Comparison of ENCODE assay signal across 9 mouse cellular contexts in the genomic region with DNA sequence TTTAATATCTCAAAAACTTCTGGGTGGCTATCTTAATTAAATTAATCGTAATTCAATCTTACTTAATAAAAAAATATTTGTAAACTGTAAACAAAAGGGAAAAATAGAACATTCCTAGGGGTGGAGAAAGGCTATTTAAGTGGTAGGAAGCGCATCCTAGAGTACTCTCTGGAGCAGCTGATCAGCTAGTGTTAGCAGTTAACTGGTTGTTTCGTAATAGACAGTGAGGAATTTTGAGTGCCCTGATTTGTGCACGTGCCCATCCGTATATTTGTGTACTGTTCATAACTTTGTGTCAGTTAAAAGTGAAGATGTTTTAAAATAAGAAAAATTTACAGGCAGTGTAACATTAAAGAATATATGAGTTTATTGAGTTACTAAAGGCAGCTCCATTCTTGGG.
DNase-seq lines count a peak whose midpoint lies in the region; ATAC-seq and TF ChIP-seq lines count a peak whose summit lies in the region.
"Had no signal": no experiment of that assay in that cellular context is flagged by ENCODE, and none has a peak within 500 bp of the region (broad histone marks: within the 10 kb centered on the region; RNA-seq: fewer than 3 reads in every experiment).

No protein-coding gene starts in this region.

- H3K79me2 ChIP-seq in myocyte (ENCODE audit: control insufficient read depth, insufficient read depth) = no peaks in the 10 kb centered on the region

- H3K4me2 ChIP-seq in lung, embryonic 14.5 days = peak overlapping the region; percentile 62
- H3K4me2 ChIP-seq in forebrain, embryonic 14.5 days (ENCODE audit: low read length) = peak overlapping the region; percentile 71
- peak overlapping the region; percentile 69 for H3K4me2 ChIP-seq in intestine, embryonic 15.5 days (replicated peaks)
- peak overlapping the region; percentile 34 for H3K4me2 ChIP-seq in myocyte (ENCODE audit: low read depth)

- no peaks in the 10 kb centered on the region for H3K27me3 ChIP-seq in lung, embryonic 14.5 days (ENCODE audit: insufficient read depth, low read length)
- H3K27me3 ChIP-seq in forebrain, embryonic 14.5 days (replicated peaks; ENCODE audit: control insufficient read depth, insufficient read depth, low read length) = no peaks in the 10 kb centered on the region
- H3K27me3 ChIP-seq in intestine, embryonic 15.5 days (replicated peaks) = no peaks in the 10 kb centered on the region
- H3K27me3 ChIP-seq in myocyte (ENCODE audit: control insufficient read depth, insufficient read depth, insufficient read length) = no peaks in the 10 kb centered on the region

- no peak overlapping the region for H3K9ac ChIP-seq in lung, embryonic 14.5 days
- H3K9ac ChIP-seq in forebrain, embryonic 14.5 days (ENCODE audit: low read length) = no peak overlapping the region; the same call in 1 of the 2 replicates
- no peak overlapping the region for H3K9ac ChIP-seq in intestine, embryonic 15.5 days

- no peaks in the 10 kb centered on the region for H3K4me1 ChIP-seq in lung, embryonic 14.5 days (ENCODE audit: insufficient read depth)
- no peaks in the 10 kb centered on the region for H3K4me1 ChIP-seq in forebrain, embryonic 14.5 days (ENCODE audit: control insufficient read depth, insufficient read depth, low read length)
- H3K4me1 ChIP-seq in intestine, embryonic 15.5 days (replicated peaks) = no peaks in the 10 kb centered on the region

- H3K9me3 ChIP-seq in lung, embryonic 14.5 days (ENCODE audit: low read depth, low read length) = no peaks in the 10 kb centered on the region
- H3K9me3 ChIP-seq in forebrain, embryonic 14.5 days (replicated peaks; ENCODE audit: control insufficient read depth, low read length) = no peaks in the 10 kb centered on the region
- no peaks in the 10 kb centered on the region for H3K9me3 ChIP-seq in intestine, embryonic 15.5 days

- no peaks in the 10 kb centered on the region for H3K36me3 ChIP-seq in lung, embryonic 14.5 days (ENCODE audit: insufficient read depth)
- H3K36me3 ChIP-seq in forebrain, embryonic 14.5 days (ENCODE audit: control insufficient read depth, insufficient read depth, low read length) = no peaks in the 10 kb centered on the region
- H3K36me3 ChIP-seq in intestine, embryonic 15.5 days = no peaks in the 10 kb centered on the region
- no peaks in the 10 kb centered on the region for H3K36me3 ChIP-seq in myocyte (ENCODE audit: control insufficient read depth, insufficient read depth)

- no peak overlapping the region for H3ac ChIP-seq in myocyte (ENCODE audit: control insufficient read depth, insufficient read length)

- no peak for TF ChIP-seq CTCF in lung, embryonic 14.5 days (IDR thresholded peaks at IDR 0.05; ENCODE audit: low read depth)

- no peak for DNase-seq in lung, embryonic 14.5 days
- no peak for DNase-seq in lung, postnatal 14 days
- no peak for DNase-seq in forebrain, embryonic 14.5 days (ENCODE audit: low spot score)
- no peak for DNase-seq in adrenal gland, postnatal 36 days
- no peak for DNase-seq in right cerebral cortex, adult 18-20 months
- DNase-seq in cerebellum, postnatal 25 days = no peak
- DNase-seq: kidney, postnatal 14 days had no signal

- WGBS in lung, embryonic 14.5 days = 45% methylated on average over 5 of the region's 5 CpGs
- 57% methylated on average over 5 of the region's 5 CpGs for WGBS in forebrain, embryonic 14.5 days
- WGBS in intestine, embryonic 15.5 days = 45% methylated on average over 5 of the region's 5 CpGs

- TF ChIP-seq POLR2A in myocyte (IDR thresholded peaks at IDR 0.05; ENCODE audit: insufficient read length, low read depth) = no peak

- ATAC-seq in lung, embryonic 14.5 days (ENCODE audit: insufficient read depth) = no peak
- peak; percentile 50; the same call in 1 of the 2 replicates for ATAC-seq in forebrain, embryonic 14.5 days
- 0 out of 2 replicates have a peak, but pooled peaks have one; percentile 47 for ATAC-seq in intestine, embryonic 15.5 days

- no peak overlapping the region for H3K27ac ChIP-seq in lung, embryonic 14.5 days (ENCODE audit: low read depth)
- no peak overlapping the region for H3K27ac ChIP-seq in forebrain, embryonic 14.5 days (ENCODE audit: low read depth, low read length)
- H3K27ac ChIP-seq in intestine, embryonic 15.5 days = no peak overlapping the region

- peak overlapping the region; percentile 31 for H3K4me3 ChIP-seq in lung, embryonic 14.5 days (ENCODE audit: low read depth, low read length)
- peak overlapping the region; percentile 33 for H3K4me3 ChIP-seq in forebrain, embryonic 14.5 days (ENCODE audit: low read depth, low read length)
- no peak overlapping the region for H3K4me3 ChIP-seq in intestine, embryonic 15.5 days (replicated peaks)
- H3K4me3 ChIP-seq in myocyte = no peak overlapping the region

TF ChIP-seq in myocyte, 11 proteins besides CTCF, POLR2A, EP300 and RAD21:
- TF ChIP-seq POLR2AphosphoS2 (IDR thresholded peaks at IDR 0.05; ENCODE audit: insufficient read length, low read depth) = no peak
- no peak for TF ChIP-seq MYOD1 (IDR thresholded peaks at IDR 0.05; ENCODE audit: control insufficient read depth in 1 of 3, insufficient read length in 2 of 3, low read depth in 2 of 3)
- TF ChIP-seq REST (IDR thresholded peaks at IDR 0.05; ENCODE audit: insufficient read depth, insufficient read length) = no peak
- TF ChIP-seq TCF3 (IDR thresholded peaks at IDR 0.05; ENCODE audit: insufficient read length, low read depth) = no peak
- TF ChIP-seq E2F4 (IDR thresholded peaks at IDR 0.05; ENCODE audit: insufficient read depth) = no peak
- TF ChIP-seq MAX (IDR thresholded peaks at IDR 0.05; ENCODE audit: low read depth) = no peak
- no peak for TF ChIP-seq SRF (IDR thresholded peaks at IDR 0.05; ENCODE audit: control insufficient read depth, insufficient read length, low read depth)
- no peak for TF ChIP-seq MYOG (IDR thresholded peaks at IDR 0.05; ENCODE audit: control insufficient read depth in 1 of 3, insufficient read depth in 1 of 3, insufficient read length in 2 of 3, low read depth in 2 of 3)
- no peak for TF ChIP-seq CEBPB (IDR thresholded peaks at IDR 0.05; ENCODE audit: insufficient read depth, poor library complexity, severe bottlenecking)

Comparison
In these comparisons a context has a peak if more than half of its experiments do, and no peak if none do; other contexts are left out.
1. H3K4me3 ChIP-seq: peak in lung, embryonic 14.5 days (single experiment) and forebrain, embryonic 14.5 days (single experiment); none in intestine, embryonic 15.5 days (single experiment) and myocyte (single experiment).
2. Peak in every context shown above with its lines, with median percentiles within 50 percentile points of each other: H3K4me2 ChIP-seq.